Mouse (Mus musculus): Measurements from ENCODE around the gene Dhtkd1. TPM values are rescaled to one million over a fixed set of nuclear protein-coding genes. Genes with fewer than 3 reads are reported as not detected.

Gene Dhtkd1
- polyA plus RNA-seq, 2 experiments = 3.5 to 9.4 TPM

DNA sequence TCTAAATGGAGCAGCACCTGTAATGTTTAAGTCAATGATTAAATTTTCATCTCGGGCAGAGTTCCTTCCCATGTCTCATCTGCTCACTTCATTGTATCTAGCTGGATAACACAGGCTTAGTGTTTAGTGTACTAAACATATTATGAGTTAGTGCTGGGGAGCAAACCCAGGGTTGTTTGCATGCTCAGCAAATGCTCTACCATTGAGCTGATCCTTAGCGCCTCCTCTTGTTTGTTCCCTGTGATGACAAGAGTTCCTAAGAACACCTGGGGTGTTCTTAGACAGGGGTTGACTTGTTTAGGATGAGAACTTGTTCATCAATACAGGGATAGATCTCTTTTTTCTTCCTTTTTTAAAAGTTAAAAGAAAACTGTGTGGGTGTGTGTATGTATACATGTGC is 6.4 kb upstream of the Dhtkd1 start:
- H3K27me3 ChIP-seq (ENCODE audit: control insufficient read depth, insufficient read depth, low read length) = no peaks in the 10 kb centered on the region
- no peak overlapping the region for H3K9ac ChIP-seq (ENCODE audit: low read depth, low read length, severe bottlenecking)
- no peak overlapping the region for H3K27ac ChIP-seq (replicated peaks; ENCODE audit: low read depth, low read length)
- ATAC-seq (ENCODE audit: low FRiP score, low read depth) (no peak), DNase-seq (ENCODE audit: low spot score) (no peak)
- WGBS = 87% methylated on average over 2 of the region's 2 CpGs
- peaks cover 4% of the 10 kb centered on the region for H3K4me1 ChIP-seq (ENCODE audit: control insufficient read depth, insufficient read depth, low read length)
- H3K4me2 ChIP-seq (replicated peaks; ENCODE audit: low read depth, low read length, severe bottlenecking) = no peak overlapping the region
- H3K4me3 ChIP-seq (replicated peaks; ENCODE audit: low read length) = no peak overlapping the region
- no peak for TF ChIP-seq POLR2A (IDR thresholded peaks at IDR 0.05; ENCODE audit: borderline replicate concordance, extremely low read depth, insufficient read depth, insufficient read length)
- H3K9me3 ChIP-seq (ENCODE audit: control insufficient read depth, low read length) = no peaks in the 10 kb centered on the region
- H3K36me3 ChIP-seq (ENCODE audit: control insufficient read depth, insufficient read depth, low read length) = no peaks in the 10 kb centered on the region

DNA sequence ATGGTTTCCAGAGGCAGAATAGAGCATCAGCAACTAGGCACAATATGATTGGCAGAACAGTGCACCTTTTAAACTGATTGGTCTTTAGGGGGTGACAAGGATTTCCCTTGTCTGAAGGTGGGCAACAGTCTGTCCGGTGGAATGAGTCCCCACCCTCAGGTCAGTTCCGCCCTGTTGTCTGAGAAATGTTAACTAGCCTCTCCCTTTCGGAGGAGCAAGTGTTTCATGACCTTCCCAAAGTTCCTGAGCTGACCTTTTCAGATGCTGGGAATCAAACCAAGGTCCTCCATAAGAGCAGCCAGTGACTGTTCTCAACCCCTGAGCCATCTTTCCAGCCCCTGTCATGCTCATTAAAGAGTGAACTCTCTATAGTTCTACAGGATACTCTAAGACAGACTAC is 4.3 kb upstream of the Dhtkd1 start:
- Histone ChIP-seq H3K4me3 (replicated peaks; ENCODE audit: low read length) (no peak overlapping the region), H3K4me1 (ENCODE audit: control insufficient read depth, insufficient read depth, low read length) (0 out of 2 replicates have a peak, but pooled peaks cover 5% of the 10 kb centered on the region), H3K9me3 (ENCODE audit: control insufficient read depth, low read length) (no peaks in the 10 kb centered on the region), H3K36me3 (ENCODE audit: control insufficient read depth, insufficient read depth, low read length) (no peaks in the 10 kb centered on the region), H3K27me3 (ENCODE audit: control insufficient read depth, insufficient read depth, low read length) (no peaks in the 10 kb centered on the region), H3K9ac (ENCODE audit: low read depth, low read length, severe bottlenecking) (no peak overlapping the region), H3K27ac (replicated peaks; ENCODE audit: low read depth, low read length) (no peak overlapping the region), H3K4me2 (replicated peaks; ENCODE audit: low read depth, low read length, severe bottlenecking) (no peak overlapping the region)
- ATAC-seq (ENCODE audit: low FRiP score, low read depth) (no peak), DNase-seq (ENCODE audit: low spot score) (no peak)
- WGBS = 84% methylated on average over 3 of the region's 3 CpGs
- TF ChIP-seq POLR2A (IDR thresholded peaks at IDR 0.05; ENCODE audit: borderline replicate concordance, extremely low read depth, insufficient read depth, insufficient read length) = no peak

DNA sequence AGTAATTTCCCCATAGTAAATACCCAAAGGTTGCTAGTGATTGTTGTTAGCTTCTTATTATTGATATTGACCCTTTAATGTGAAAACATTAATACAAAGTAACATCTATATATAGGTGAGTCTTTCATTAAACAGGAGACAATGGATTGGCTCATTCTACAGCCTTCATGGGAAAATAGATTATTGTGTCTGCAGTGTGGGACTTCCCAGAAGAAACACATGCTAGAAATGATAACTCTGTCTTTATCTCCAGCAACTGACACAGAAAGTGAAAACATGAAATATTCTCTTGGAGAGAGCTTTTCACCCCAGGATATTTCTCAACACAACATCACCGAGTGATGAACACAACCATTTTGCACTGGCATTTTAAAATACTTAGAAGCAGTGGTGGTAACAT is 3.0 kb upstream of the Dhtkd1 start:
- Histone ChIP-seq H3K9me3 (ENCODE audit: control insufficient read depth, low read length) (no peaks in the 10 kb centered on the region), H3K27me3 (ENCODE audit: control insufficient read depth, insufficient read depth, low read length) (no peaks in the 10 kb centered on the region), H3K27ac (replicated peaks; ENCODE audit: low read depth, low read length) (no peak overlapping the region), H3K4me1 (ENCODE audit: control insufficient read depth, insufficient read depth, low read length) (0 out of 2 replicates have a peak, but pooled peaks cover 5% of the 10 kb centered on the region), H3K4me2 (replicated peaks; ENCODE audit: low read depth, low read length, severe bottlenecking) (no peak overlapping the region), H3K9ac (ENCODE audit: low read depth, low read length, severe bottlenecking) (no peak overlapping the region), H3K4me3 (replicated peaks; ENCODE audit: low read length) (no peak overlapping the region), H3K36me3 (ENCODE audit: control insufficient read depth, insufficient read depth, low read length) (no peaks in the 10 kb centered on the region)
- no peak for TF ChIP-seq POLR2A (IDR thresholded peaks at IDR 0.05; ENCODE audit: borderline replicate concordance, extremely low read depth, insufficient read depth, insufficient read length)
- DNase-seq (ENCODE audit: low spot score) = no peak
- WGBS = 83% methylated on average over 1 of the region's 1 CpGs
- ATAC-seq (ENCODE audit: low FRiP score, low read depth) = no peak

DNA sequence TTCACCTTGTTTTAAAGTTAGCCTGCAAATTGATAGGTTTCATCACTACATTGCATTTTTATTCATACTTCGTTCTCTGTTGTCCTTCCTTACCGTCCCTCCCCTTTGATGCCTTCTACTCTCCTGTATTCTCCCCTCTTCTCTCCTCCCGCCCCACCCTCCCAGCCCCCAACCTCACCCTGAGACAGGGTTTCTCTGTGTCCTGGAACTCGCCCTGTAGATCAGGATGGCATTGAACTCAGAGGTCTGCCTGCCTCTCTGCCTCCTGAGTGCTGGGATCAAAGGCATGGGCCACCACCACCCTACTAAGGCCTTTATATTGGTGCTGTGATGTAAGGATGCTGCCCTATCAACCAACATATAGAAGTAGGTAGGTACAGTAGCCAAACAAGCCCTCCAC is 479 bp upstream of the Dhtkd1 start:
- no peaks in the 10 kb centered on the region for H3K36me3 ChIP-seq (ENCODE audit: control insufficient read depth, insufficient read depth, low read length)
- no peaks in the 10 kb centered on the region for H3K9me3 ChIP-seq (ENCODE audit: control insufficient read depth, low read length)
- H3K27me3 ChIP-seq (ENCODE audit: control insufficient read depth, insufficient read depth, low read length) = no peaks in the 10 kb centered on the region
- H3K4me1 ChIP-seq (ENCODE audit: control insufficient read depth, insufficient read depth, low read length) = 0 out of 2 replicates have a peak, but pooled peaks cover 5% of the 10 kb centered on the region
- DNase-seq (ENCODE audit: low spot score) (no peak), ATAC-seq (ENCODE audit: low FRiP score, low read depth) (no peak)
- WGBS = 45% methylated on average over 4 of the region's 4 CpGs
- no peak for TF ChIP-seq POLR2A (IDR thresholded peaks at IDR 0.05; ENCODE audit: borderline replicate concordance, extremely low read depth, insufficient read depth, insufficient read length)
- peak overlapping the region; percentile 87 for H3K4me2 ChIP-seq (replicated peaks; ENCODE audit: low read depth, low read length, severe bottlenecking)
- H3K9ac ChIP-seq (ENCODE audit: low read depth, low read length, severe bottlenecking) = peak overlapping the region; percentile 71; the same call in 1 of the 2 replicates
- H3K27ac ChIP-seq (replicated peaks; ENCODE audit: low read depth, low read length) = no peak overlapping the region
- H3K4me3 ChIP-seq (replicated peaks; ENCODE audit: low read length) = peak overlapping the region; percentile 65

DNA sequence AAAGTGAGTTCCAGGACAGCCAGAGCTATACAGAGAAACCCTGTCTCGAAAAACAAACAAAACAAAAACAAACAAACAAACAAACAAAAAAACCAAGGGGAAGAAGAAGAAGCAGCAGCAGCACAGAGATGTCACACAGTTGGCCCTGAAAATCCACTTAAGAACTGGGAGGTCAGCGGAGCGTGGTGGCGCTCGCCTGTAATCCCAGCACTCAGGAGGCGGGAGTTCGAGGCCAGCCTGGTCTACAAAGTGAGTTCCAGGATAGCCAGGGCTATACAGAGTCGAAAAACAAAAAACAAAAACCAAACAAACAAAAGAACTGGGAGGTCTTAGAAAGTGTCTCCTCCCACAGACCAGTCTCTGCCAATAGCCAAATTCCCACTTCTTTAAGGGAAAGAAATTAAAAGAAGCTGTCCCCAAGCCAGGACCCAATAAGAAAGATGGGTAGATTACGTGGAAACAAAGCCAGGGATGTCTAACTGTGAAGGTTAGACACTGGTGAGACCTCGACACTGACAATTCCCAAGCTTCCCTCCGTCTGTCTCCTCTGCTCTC is 654 bp downstream of the Dhtkd1 start:
- Histone ChIP-seq H3K9me3 (ENCODE audit: control insufficient read depth, low read length) (no peaks in the 10 kb centered on the region), H3K36me3 (ENCODE audit: control insufficient read depth, insufficient read depth, low read length) (no peaks in the 10 kb centered on the region), H3K4me2 (replicated peaks; ENCODE audit: low read depth, low read length, severe bottlenecking) (peak overlapping the region; percentile 87), H3K4me1 (ENCODE audit: control insufficient read depth, insufficient read depth, low read length) (0 out of 2 replicates have a peak, but pooled peaks cover 5% of the 10 kb centered on the region), H3K4me3 (replicated peaks; ENCODE audit: low read length) (peak overlapping the region; percentile 65), H3K27me3 (ENCODE audit: control insufficient read depth, insufficient read depth, low read length) (no peaks in the 10 kb centered on the region), H3K9ac (ENCODE audit: low read depth, low read length, severe bottlenecking) (peak overlapping the region; percentile 71), H3K27ac (replicated peaks; ENCODE audit: low read depth, low read length) (0 out of 2 replicates have a peak overlapping the region, but pooled peaks have one; percentile 26)
- TF ChIP-seq POLR2A (IDR thresholded peaks at IDR 0.05; ENCODE audit: borderline replicate concordance, extremely low read depth, insufficient read depth, insufficient read length) = no peak
- DNase-seq (ENCODE audit: low spot score) = no peak
- 61% methylated on average over 11 of the region's 11 CpGs for WGBS
- peak; percentile 1; the same call in 1 of the 2 replicates for ATAC-seq (ENCODE audit: low FRiP score, low read depth)
